Comparison of ENCODE assay signal across 37 mouse cellular contexts in genomic region chr2:143585341-143585740, GRCm38 (mm10). TPM values are rescaled to one million over a fixed set of nuclear protein-coding genes. Genes with fewer than 3 reads are reported as not detected.
"Had no signal": no experiment of that assay in that cellular context is flagged by ENCODE, and none has a peak within 500 bp of the region (broad histone marks: within the 10 kb centered on the region; RNA-seq: fewer than 3 reads in every experiment).

No protein-coding gene starts in this region.

- H3K9ac ChIP-seq: heart, embryonic 12.5 days; heart, embryonic 13.5 days; heart, embryonic 15.5 days; hindbrain, embryonic 12.5 days; hindbrain, embryonic 13.5 days; hindbrain, embryonic 14.5 days; hindbrain, embryonic 15.5 days; intestine, embryonic 15.5 days; kidney, embryonic 15.5 days had no signal

- H3K9me3 ChIP-seq: heart, embryonic 10.5 days; heart, embryonic 12.5 days; heart, embryonic 13.5 days; heart, embryonic 15.5 days; hindbrain, embryonic 10.5 days; hindbrain, embryonic 12.5 days; hindbrain, embryonic 13.5 days; hindbrain, embryonic 15.5 days; intestine, embryonic 15.5 days; kidney, embryonic 15.5 days had no signal

- H3K4me1 ChIP-seq: heart, embryonic 10.5 days; heart, embryonic 12.5 days; heart, embryonic 13.5 days; heart, embryonic 15.5 days; hindbrain, embryonic 10.5 days; hindbrain, embryonic 12.5 days; hindbrain, embryonic 13.5 days; hindbrain, embryonic 15.5 days; intestine, embryonic 15.5 days; kidney, embryonic 15.5 days had no signal

- H3K27me3 ChIP-seq: heart, embryonic 12.5 days; heart, embryonic 13.5 days; heart, embryonic 15.5 days; hindbrain, embryonic 12.5 days; hindbrain, embryonic 13.5 days; hindbrain, embryonic 15.5 days; intestine, embryonic 15.5 days; kidney, embryonic 15.5 days had no signal

- H3K36me3 ChIP-seq: heart, embryonic 10.5 days; heart, embryonic 12.5 days; heart, embryonic 13.5 days; heart, embryonic 15.5 days; hindbrain, embryonic 10.5 days; hindbrain, embryonic 12.5 days; hindbrain, embryonic 13.5 days; hindbrain, embryonic 15.5 days; intestine, embryonic 15.5 days; kidney, embryonic 15.5 days had no signal

- H3K4me3 ChIP-seq: heart, embryonic 10.5 days; heart, embryonic 12.5 days; heart, embryonic 13.5 days; heart, embryonic 15.5 days; hindbrain, embryonic 10.5 days; hindbrain, embryonic 12.5 days; hindbrain, embryonic 13.5 days; hindbrain, embryonic 15.5 days; intestine, embryonic 15.5 days; kidney, embryonic 15.5 days; layer of hippocampus, adult 2 months had no signal

- ATAC-seq: hindbrain, embryonic 16.5 days; hindbrain, postnatal 0 days; inflammation-experienced regulatory T-cells, adult 6 months; intestine, embryonic 15.5 days; intestine, embryonic 16.5 days; intestine, postnatal 0 days had no signal

- H3K4me2 ChIP-seq: heart, embryonic 11.5 days; heart, embryonic 12.5 days; heart, embryonic 13.5 days; heart, embryonic 15.5 days; hindbrain, embryonic 12.5 days; hindbrain, embryonic 13.5 days; hindbrain, embryonic 14.5 days; hindbrain, embryonic 15.5 days; intestine, embryonic 15.5 days; kidney, embryonic 15.5 days had no signal

- DNase-seq: heart, postnatal 10 days; heart, postnatal 14 days; heart, postnatal 36 days; heart, postnatal 4 days; kidney, adult 11 months; kidney, adult 18-20 months; kidney, adult 2 months; kidney, adult 8-10 months; kidney, adult 9 months; kidney, postnatal 10 days; kidney, postnatal 14 days; kidney, postnatal 25 days; kidney, postnatal 36 days; kidney, postnatal 4 days; layer of hippocampus, adult 9-11 months; layer of hippocampus, postnatal 36 days had no signal

- H3K27ac ChIP-seq: heart, embryonic 10.5 days; heart, embryonic 13.5 days; heart, embryonic 15.5 days; hindbrain, embryonic 10.5 days; hindbrain, embryonic 12.5 days; hindbrain, embryonic 13.5 days; hindbrain, embryonic 14.5 days; hindbrain, embryonic 15.5 days; hindbrain, postnatal 0 days; intestine, embryonic 15.5 days; kidney, embryonic 15.5 days; kidney, postnatal 0 days; layer of hippocampus, adult 2 months had no signal

RNA-seq across cellular contexts. Expression of gene Pcsk2, which starts 39.4 kb away (rescaled TPM):
- total RNA-seq: heart, postnatal 10 days; heart, postnatal 14 days; heart, postnatal 25 days; heart, postnatal 36 days; hematopoietic stem cell, adult 5-6 weeks had no signal
- polyA plus RNA-seq: heart, embryonic 12.5 days; inflammation-experienced regulatory T-cells, adult 6 months had no signal
